Mouse (Mus musculus) CH12.LX (cell line): Measurements from ENCODE around the gene Lrguk.

Experiments used
- CTCF ChIP-seq, 2 experiments: IDR thresholded peaks in 1 of 2; conservative IDR thresholded peaks in 1 of 2; 2 replicates each; pipeline ENCODE4 v1.5.1; 2011 to 2012; ENCODE audit warnings: low read depth in 2 of 2, low read length in 2 of 2, improper control_type of control experiment in 1 of 2, inconsistent platforms in 1 of 2, mild to moderate bottlenecking in 1 of 2, moderate library complexity in 1 of 2
- E2F4 ChIP-seq: IDR thresholded peaks from 2 replicates; pipeline ENCODE4 v1.6.1; 2011; ENCODE audit warnings: low read depth, low read length, improper control_type of control experiment; ENCODE audit not compliant: insufficient replicate concordance
- EP300 ChIP-seq: IDR thresholded peaks from 2 replicates; pipeline ENCODE4 v1.6.1; 2011; ENCODE audit warnings: low read length, improper control_type of control experiment
- HCFC1 ChIP-seq: IDR thresholded peaks from 2 replicates; pipeline ENCODE4 v1.6.1; 2012; ENCODE audit warnings: low read depth, mild to moderate bottlenecking, inconsistent platforms, low read length, improper control_type of control experiment
- IRF4 ChIP-seq: IDR thresholded peaks from 2 replicates; pipeline ENCODE4 v1.6.1; 2014; ENCODE audit warnings: low read depth, mild to moderate bottlenecking, inconsistent platforms, low read length, improper control_type of control experiment
- JUND ChIP-seq: conservative IDR thresholded peaks from 2 replicates; pipeline ENCODE4 v1.6.1; 2011; ENCODE audit warnings: low read depth, low read length, improper control_type of control experiment
- MAFK ChIP-seq: IDR thresholded peaks from 2 replicates; pipeline ENCODE4 v1.6.1; 2011; ENCODE audit warnings: low read length, improper control_type of control experiment; ENCODE audit not compliant: insufficient replicate concordance
- MEF2A ChIP-seq: IDR thresholded peaks from 2 replicates; pipeline ENCODE4 v1.6.1; 2014; ENCODE audit warnings: low read depth, mild to moderate bottlenecking, inconsistent platforms, low read length, improper control_type of control experiment, borderline replicate concordance
- POLR2A ChIP-seq: IDR thresholded peaks from 2 replicates; pipeline ENCODE4 v1.6.1; 2011; ENCODE audit warnings: low read depth, mild to moderate bottlenecking, improper control_type of control experiment, low read length
- RAD21 ChIP-seq: IDR thresholded peaks from 2 replicates; pipeline ENCODE4 v1.6.1; 2011; ENCODE audit warnings: low read depth, mild to moderate bottlenecking, low read length, improper control_type of control experiment, moderate library complexity
- TCF12 ChIP-seq: IDR thresholded peaks from 2 replicates; pipeline ENCODE4 v1.6.1; 2014; ENCODE audit warnings: low read depth, mild to moderate bottlenecking, inconsistent platforms, low read length, improper control_type of control experiment
- UBTF ChIP-seq: IDR thresholded peaks from 2 replicates; pipeline ENCODE4 v1.6.1; 2012; ENCODE audit warnings: low read depth, mild to moderate bottlenecking, inconsistent platforms, low read length, improper control_type of control experiment, moderate library complexity
- ZC3H11A ChIP-seq: IDR thresholded peaks from 2 replicates; pipeline ENCODE4 v1.6.1; 2012; ENCODE audit warnings: low read depth, mild to moderate bottlenecking, inconsistent platforms, low read length, improper control_type of control experiment
- ZMIZ1 ChIP-seq: IDR thresholded peaks from 2 replicates; pipeline ENCODE4 v1.6.1; 2012; ENCODE audit warnings: low read depth, mild to moderate bottlenecking, inconsistent platforms, low read length, improper control_type of control experiment

DNA sequence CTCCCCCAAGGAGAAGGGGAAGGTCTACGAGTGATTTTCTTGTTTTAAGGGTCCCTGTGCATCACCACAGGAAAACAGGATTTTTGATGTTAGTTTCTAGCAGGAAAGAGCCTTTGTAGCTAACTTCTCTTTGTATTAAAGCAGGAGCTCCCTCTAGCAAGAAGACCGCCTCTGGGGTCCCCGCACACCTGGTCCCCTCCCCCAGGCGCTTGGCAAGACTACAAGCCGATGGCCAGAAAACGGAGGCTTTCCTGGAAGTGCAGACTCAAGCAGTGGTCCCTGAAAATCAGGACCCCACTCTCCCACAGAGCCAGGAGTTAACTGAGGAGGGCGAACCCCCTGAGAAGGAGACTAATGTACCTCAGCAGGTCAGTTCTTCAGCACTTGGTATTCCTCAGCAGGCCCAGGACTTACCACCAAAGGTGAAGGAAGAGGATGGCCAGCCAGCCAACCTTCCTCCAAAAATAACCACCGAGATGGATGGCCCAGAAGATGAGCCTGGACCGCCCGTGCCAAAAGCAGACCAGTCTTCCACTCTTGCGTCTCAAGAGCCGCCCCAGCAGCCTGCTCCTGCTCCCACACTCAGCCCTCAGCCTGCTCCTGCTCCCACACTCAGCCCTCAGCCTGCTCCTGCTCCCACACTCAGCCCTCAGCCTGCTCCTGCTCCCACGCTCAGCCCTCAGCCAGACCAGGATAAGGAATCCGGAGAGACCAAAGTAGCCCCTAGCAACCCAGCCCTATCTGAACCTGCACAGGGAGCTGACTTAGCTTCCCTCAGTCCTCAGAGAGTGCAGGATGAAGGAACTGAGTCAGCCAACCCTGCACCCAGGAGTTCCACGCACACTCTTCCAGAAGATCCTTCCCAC, 72.5 kb downstream of the Lrguk start:
- TF ChIP-seq UBTF (no peak), POLR2A (no peak), E2F4 (no peak), CTCF (conservative IDR thresholded peaks at IDR 0.05 in 1 of 2, IDR thresholded peaks at IDR 0.05 in 1 of 2; ENCODE audit: low read depth in 2 of 2, low read length in 2 of 2) (no peak), EP300 (no peak), TCF12 (no peak), ZMIZ1 (no peak), HCFC1 (no peak), RAD21 (no peak), IRF4 (no peak), MAFK (no peak), ZC3H11A (no peak), JUND (no peak), MEF2A (no peak)
